Mouse (Mus musculus): ENCODE measurements at regions not wholly inside any gene's neighbourhood (a gene's known extent, or its start where the extent isn't known, plus 50 kb on each side); places are given as distances from the start of the nearest gene placed in this dataset.
A peak's percentile ranks its signal among the peaks of the same experiment; 100 is the strongest.

DNA sequence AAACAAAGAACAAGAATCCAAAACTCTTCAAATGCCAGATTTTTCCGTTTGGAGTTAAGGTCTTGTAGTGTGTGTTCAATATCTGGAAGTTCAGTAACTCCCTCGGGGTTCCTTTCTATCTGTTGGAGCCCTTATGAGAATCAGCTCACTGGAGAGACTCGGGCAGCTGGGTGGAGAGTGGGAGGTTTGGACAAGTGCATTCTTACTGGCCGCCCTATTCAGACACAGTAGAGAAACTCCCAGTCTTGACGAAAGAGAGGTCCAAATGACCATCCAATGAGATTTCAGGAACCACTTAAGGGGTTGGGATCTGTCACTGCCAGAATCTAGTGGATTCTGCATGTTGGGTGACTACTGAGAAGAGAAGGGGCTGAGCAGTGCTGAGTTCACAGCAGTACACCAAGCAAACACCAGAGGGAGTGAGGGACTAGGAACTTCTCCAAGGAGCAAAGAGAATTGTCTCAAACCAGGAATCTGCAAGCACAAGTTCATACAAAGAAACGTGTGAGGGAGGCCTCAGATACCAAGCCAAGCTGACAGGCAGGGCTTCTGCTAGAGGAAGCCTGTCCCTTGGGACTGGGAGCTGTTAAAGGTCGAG is 310.0 kb upstream of the Magi2 start:
- peak; percentile 3 for DNase-seq

DNA sequence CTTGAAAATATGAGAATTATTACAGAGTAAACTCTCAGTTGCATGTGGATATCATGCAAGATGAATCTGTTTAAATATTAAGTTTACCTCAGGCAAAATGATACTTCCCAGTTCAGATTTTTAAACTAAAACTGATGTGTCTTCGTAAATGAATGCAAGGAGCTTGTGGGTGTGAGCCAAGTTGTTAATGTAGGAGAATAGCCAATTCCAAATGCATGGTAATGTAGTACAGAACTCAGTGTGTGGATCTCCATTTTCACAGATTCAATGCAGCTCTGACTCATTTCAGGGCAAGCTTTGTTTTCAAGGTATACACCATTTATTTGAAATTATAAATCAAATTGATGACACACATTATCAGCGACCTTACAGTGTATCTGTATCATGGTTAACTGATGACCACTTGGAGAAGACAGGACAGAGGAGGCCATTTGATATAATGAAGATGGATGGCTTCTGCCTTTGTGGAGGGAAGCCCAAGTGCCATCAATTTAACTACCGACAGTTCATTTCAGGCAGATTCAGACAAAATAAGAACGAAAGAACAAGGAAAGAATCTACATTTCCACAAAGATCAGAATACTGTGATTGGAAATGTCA is 272.9 kb upstream of the Magi2 start:
- DNase-seq = no peak

All from kidney, adult 11 months (tissue).